Mouse (Mus musculus) embryonic facial prominence, embryonic 13.5 days (tissue): ENCODE measurements around the gene Nt5c3. TPM values are rescaled to one million over a fixed set of nuclear protein-coding genes. Genes with fewer than 3 reads are reported as not detected.

ENCODE experiments used
- ATAC-seq: fragments of 200-750 bp; cut with Nextera tagmentation; 2 replicates; pipeline ENCODE4 v1.8.0; 2017; ENCODE audit warnings: low read depth; ENCODE audit not compliant: insufficient number of reproducible peaks, insufficient read depth, low FRiP score, low TSS enrichment
- H3K27ac ChIP-seq: fragments of 300-500 bp; sonication (generic); 2 replicates; pipeline ENCODE4 v1.5.1; 2015; ENCODE audit warnings: moderate library complexity, mild to moderate bottlenecking, inconsistent platforms
- H3K27me3 ChIP-seq: fragments of 300-500 bp; sonication (generic); 2 replicates; pipeline ENCODE4 v1.6.1; 2015; ENCODE audit warnings: mild to moderate bottlenecking, inconsistent platforms
- H3K36me3 ChIP-seq: fragments of 300-500 bp; sonication (generic); 2 replicates; pipeline ENCODE4 v1.6.1; 2015; ENCODE audit warnings: mild to moderate bottlenecking, inconsistent platforms
- H3K4me1 ChIP-seq: fragments of 300-500 bp; sonication (generic); 2 replicates; pipeline ENCODE4 v1.6.1; 2015; ENCODE audit warnings: inconsistent platforms
- H3K4me2 ChIP-seq: fragments of 300-500 bp; sonication (generic); 2 replicates; pipeline ENCODE4 v1.6.1; 2015; ENCODE audit warnings: moderate library complexity, mild to moderate bottlenecking, inconsistent platforms
- H3K4me3 ChIP-seq: fragments of 300-500 bp; sonication (generic); 2 replicates; pipeline ENCODE4 v1.5.1; 2015; ENCODE audit warnings: mild to moderate bottlenecking, inconsistent platforms
- H3K9ac ChIP-seq: fragments of 300-500 bp; sonication (generic); 2 replicates; pipeline ENCODE4 v1.6.1; 2015; ENCODE audit warnings: mild to moderate bottlenecking, inconsistent platforms
- H3K9me3 ChIP-seq: fragments of 300-500 bp; sonication (generic); 2 replicates; pipeline ENCODE4 v1.6.1; 2016; ENCODE audit warnings: inconsistent platforms
- WGBS: fragments of 180-500 bp; shearing (Covaris S2); methylation state at CpG from one replicate; pipeline ENCODE4 v1.1.7; 2015; ENCODE audit warnings: mixed read lengths; 5-methylcytosine and 5-hydroxymethylcytosine counted together
- polyA plus RNA-seq: library from polyadenylated mRNA; unstranded; fragments of >200 nt; fragmentation: Nextera tagmentation; extraction: Ambion mirVana; gene quantifications from 2 replicates; pipeline ENCODE4 v1.2.1, GENCODE M21; 2015

The Nt5c3 gene
- polyA plus RNA-seq, 1 experiment from 2014 or later, result 66.0 TPM

DNA sequence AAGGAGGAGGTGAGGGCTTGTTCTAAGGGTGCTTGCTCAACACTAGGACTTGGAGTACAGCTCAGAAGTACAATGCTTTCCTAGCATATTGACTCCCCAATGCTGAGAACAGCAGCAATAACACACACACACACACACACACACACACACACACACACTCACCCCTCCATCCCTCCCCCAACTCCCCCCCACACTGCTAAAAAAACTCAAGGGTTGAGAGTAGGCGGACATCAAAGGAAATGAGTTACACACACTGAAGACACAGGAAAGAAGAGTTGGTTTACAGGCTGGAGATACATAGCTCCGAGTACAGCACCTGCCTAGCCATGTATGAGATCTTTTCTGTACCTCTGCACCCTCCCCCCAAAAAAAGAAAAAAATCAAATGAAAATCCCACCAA lies 7.5 kb downstream of the Nt5c3 start:
- Histone ChIP-seq H3K27ac (no peak overlapping the region), H3K4me3 (no peak overlapping the region), H3K4me2 (no peak overlapping the region), H3K9ac (no peak overlapping the region), H3K4me1 (peaks cover 20% of the 10 kb centered on the region; the same call in 1 of the 2 replicates), H3K27me3 (no peaks in the 10 kb centered on the region), H3K36me3 (no peaks in the 10 kb centered on the region), H3K9me3 (no peaks in the 10 kb centered on the region)
- WGBS, result 81% methylated on average over 2 of the region's 2 CpGs
- no peak for ATAC-seq

DNA sequence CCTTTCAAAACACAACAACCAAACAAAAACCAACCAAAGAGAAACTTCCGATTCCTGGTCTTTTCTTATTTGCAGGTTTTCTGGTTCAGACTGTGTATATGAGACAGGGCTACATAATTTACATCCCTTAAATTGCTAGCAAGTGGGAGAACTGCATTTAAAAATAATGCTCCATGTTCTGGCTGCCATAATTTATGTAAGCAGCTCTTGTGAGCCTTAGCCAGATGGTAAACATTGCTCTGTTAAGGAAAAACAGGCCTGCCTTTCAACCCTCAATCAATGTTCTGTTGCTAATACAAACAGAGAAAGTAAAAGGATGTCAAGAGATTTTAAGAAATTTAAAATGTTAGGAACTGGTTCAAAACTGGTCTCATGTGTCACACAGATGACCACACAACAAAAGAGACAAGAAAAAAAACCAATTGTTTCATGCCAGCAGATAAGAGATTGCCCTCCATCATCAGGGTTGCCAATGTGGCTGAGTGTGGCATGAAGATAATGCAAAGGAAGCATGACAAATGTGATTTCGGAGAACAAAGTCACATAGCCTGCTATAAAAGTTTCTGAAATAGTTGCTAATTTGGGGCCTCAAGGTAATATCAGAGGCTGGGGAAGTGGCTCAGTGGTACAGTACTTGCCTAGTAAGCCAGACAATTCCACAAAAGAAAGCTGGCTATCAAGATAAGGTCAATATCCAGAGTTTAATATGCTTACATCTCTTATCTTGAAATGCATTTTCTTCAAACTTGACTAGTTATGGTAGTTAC lies 10.5 kb downstream of the Nt5c3 start:
- Histone ChIP-seq H3K27me3 (no peaks in the 10 kb centered on the region), H3K4me3 (no peak overlapping the region), H3K36me3 (no peaks in the 10 kb centered on the region), H3K9ac (no peak overlapping the region), H3K9me3 (no peaks in the 10 kb centered on the region), H3K4me1 (peaks cover 11% of the 10 kb centered on the region; the same call in 1 of the 2 replicates), H3K27ac (peak overlapping the region; percentile 55), H3K4me2 (no peak overlapping the region)
- ATAC-seq, result no peak
- WGBS, result 59% methylated on average over 2 of the region's 2 CpGs

DNA sequence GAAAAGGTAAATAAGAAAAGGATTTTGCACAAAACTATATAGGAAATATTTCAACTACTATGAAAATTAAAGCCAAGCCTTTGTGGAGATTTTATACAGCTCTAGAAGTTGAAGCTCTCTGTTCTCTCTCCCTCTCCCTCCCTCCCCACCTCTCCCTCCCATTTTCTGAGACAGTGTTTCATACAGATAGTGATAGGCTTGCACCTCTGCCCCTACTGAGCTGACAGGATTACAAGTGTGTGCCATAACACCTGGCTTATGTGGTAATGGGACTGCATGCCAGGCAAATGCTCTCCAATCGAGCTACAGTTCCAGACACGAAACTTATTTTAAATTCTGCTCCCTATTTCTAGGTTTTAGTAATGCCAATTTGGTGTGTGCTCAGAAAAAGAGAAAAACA lies 12.8 kb downstream of the Nt5c3 start:
- WGBS, result 74% methylated on average over 2 of the region's 2 CpGs
- Histone ChIP-seq H3K9me3 (no peaks in the 10 kb centered on the region; the same call in 1 of the 2 replicates), H3K4me3 (no peak overlapping the region), H3K36me3 (no peaks in the 10 kb centered on the region), H3K4me1 (peaks cover 11% of the 10 kb centered on the region; the same call in 1 of the 2 replicates), H3K27me3 (no peaks in the 10 kb centered on the region), H3K27ac (no peak overlapping the region), H3K4me2 (no peak overlapping the region), H3K9ac (no peak overlapping the region)
- ATAC-seq, result no peak

DNA sequence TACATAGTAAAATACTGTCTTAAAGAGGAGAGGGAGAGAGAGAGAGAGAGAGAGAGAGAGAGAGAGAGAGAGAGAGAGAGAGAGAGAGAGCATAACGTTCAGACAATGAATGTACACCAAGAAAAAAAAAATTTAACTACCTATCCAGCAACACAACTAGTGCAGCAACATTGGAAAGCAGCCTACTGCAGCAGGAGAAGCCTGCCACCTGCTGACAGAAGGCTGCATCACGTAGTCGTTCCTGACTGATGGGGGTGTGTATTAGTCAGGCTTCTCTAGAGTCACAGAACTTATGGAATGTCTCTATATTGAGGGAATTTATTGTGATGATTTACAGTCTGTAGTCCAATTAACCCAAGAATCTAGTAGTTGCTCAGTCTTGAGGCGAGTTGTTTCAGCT lies 14.8 kb downstream of the Nt5c3 start:
- no peaks in the 10 kb centered on the region; the same call in 1 of the 2 replicates for H3K9me3 ChIP-seq
- H3K4me1 ChIP-seq, result peaks cover 22% of the 10 kb centered on the region
- no peak for ATAC-seq

DNA sequence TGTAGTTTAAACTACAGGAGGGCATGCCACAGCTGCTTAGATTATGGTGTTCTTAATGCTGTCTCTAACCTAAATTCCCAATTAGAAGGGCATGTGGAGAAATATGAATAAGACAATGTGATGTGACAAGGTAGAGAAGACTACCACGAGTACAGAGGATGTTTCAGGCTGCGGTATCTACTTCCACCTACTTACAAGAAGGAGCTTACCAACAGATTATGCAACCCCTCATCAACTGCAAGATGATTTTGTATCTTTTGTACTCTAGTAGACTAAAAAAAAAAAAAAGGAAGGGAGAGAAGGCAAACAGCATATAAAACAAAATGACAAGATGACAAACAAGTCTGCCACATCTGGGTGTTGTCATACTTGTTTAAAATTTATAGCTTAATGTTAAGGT lies 15.3 kb downstream of the Nt5c3 start:
- WGBS, result 89% methylated on average over 2 of the region's 2 CpGs
- ATAC-seq, result no peak

More for the DNA sequence above, 14.8 kb downstream of the Nt5c3 start:
- Histone ChIP-seq H3K27ac (no peak overlapping the region), H3K27me3 (no peaks in the 10 kb centered on the region), H3K4me3 (no peak overlapping the region), H3K36me3 (no peaks in the 10 kb centered on the region), H3K4me2 (no peak overlapping the region), H3K9ac (no peak overlapping the region)
- 10% methylated on average over 4 of the region's 4 CpGs for WGBS

DNA sequence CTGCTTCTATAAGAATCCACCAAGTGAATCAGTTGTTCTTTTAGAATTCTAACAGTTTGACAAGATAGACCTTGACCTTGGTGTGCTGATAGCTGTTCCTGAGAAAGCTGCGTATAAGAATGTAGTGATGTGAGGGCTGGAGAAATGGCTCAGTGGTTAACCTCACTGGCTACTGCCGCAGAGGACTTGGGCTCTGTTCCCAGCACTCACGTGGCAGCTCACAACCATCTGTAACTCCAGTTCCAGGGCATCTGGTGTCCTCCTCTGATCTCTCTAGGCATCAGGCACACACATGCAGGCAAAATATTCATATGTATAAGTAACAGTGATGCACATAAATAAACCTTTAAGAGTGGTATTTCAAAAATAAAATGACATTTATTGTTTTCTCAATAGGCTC lies 15.8 kb downstream of the Nt5c3 start:
- Histone ChIP-seq H3K27ac (no peak overlapping the region), H3K36me3 (no peaks in the 10 kb centered on the region), H3K9me3 (no peaks in the 10 kb centered on the region; the same call in 1 of the 2 replicates), H3K4me1 (peaks cover 21% of the 10 kb centered on the region), H3K4me2 (no peak overlapping the region), H3K27me3 (no peaks in the 10 kb centered on the region), H3K9ac (no peak overlapping the region), H3K4me3 (no peak overlapping the region)
- no peak for ATAC-seq
- WGBS, result 89% methylated on average over 3 of the region's 3 CpGs

More for the DNA sequence above, 15.3 kb downstream of the Nt5c3 start:
- Histone ChIP-seq H3K4me1 (peaks cover 23% of the 10 kb centered on the region), H3K4me2 (no peak overlapping the region), H3K9me3 (no peaks in the 10 kb centered on the region; the same call in 1 of the 2 replicates), H3K27ac (no peak overlapping the region), H3K36me3 (no peaks in the 10 kb centered on the region), H3K9ac (no peak overlapping the region), H3K4me3 (no peak overlapping the region), H3K27me3 (no peaks in the 10 kb centered on the region)

DNA sequence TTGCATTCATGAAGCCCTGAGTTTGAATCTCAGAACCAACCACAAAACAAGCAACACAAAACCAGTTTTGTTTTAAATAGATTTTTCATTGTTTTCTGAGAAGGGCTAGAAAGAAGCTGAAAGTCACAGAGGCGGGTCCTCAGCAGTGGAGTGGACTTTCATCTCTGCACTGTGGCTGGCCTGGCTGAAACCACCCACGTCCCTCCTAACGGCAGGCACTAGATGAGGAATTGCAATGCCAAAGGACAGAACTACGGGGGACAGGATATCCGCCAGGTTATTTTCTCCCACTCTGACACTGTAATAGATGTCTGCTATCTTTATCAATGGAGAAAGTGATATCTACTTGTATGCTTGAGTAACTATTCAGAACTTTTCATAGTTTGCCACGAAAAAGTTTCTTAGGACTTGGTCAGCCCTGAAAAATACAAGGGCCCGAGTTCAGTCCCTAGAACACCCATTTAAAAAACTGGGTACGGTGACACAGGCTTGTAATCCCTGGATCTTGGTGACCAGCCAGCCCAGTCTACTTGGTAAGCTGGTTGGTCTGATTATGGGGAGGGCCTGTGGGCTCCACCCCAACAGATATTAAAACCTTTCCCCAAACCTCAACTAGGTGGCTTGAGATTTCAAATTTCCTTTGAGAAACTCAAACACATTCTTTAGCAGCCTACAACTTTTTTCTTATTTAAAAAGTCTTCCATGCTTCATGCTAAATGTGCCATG lies 17.4 kb downstream of the Nt5c3 start:
- Histone ChIP-seq H3K27me3 (no peaks in the 10 kb centered on the region), H3K4me3 (no peak overlapping the region), H3K4me1 (peaks cover 27% of the 10 kb centered on the region), H3K9me3 (no peaks in the 10 kb centered on the region; the same call in 1 of the 2 replicates), H3K9ac (no peak overlapping the region), H3K4me2 (no peak overlapping the region), H3K27ac (no peak overlapping the region), H3K36me3 (no peaks in the 10 kb centered on the region)
- WGBS, result 87% methylated on average over 8 of the region's 8 CpGs
- ATAC-seq, result no peak

DNA sequence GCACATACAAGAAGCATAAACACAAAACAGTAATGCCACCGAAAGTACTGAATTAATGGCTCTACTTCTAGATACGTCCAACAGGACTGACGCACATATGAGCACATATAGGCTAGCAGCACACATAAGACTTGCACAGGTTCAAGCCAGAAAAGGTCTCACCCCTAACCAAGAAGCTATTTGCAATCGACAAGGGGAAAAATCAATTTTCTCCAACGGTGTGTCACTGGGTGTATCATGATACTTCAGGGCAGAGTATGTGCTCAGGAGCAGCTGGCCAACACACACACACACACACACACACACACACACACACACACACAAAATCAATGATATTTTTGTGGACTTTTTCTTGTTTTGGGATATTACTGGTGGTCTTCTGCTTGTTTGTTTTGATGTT lies 18.2 kb downstream of the Nt5c3 start:
- no peak for ATAC-seq
- H3K27ac ChIP-seq, result no peak overlapping the region
- no peak overlapping the region for H3K4me2 ChIP-seq
- H3K4me1 ChIP-seq, result peaks cover 30% of the 10 kb centered on the region
- no peaks in the 10 kb centered on the region; the same call in 1 of the 2 replicates for H3K9me3 ChIP-seq
- H3K36me3 ChIP-seq, result no peaks in the 10 kb centered on the region
- no peaks in the 10 kb centered on the region for H3K27me3 ChIP-seq
- WGBS, result 81% methylated on average over 5 of the region's 5 CpGs
- no peak overlapping the region for H3K9ac ChIP-seq
- no peak overlapping the region for H3K4me3 ChIP-seq

DNA sequence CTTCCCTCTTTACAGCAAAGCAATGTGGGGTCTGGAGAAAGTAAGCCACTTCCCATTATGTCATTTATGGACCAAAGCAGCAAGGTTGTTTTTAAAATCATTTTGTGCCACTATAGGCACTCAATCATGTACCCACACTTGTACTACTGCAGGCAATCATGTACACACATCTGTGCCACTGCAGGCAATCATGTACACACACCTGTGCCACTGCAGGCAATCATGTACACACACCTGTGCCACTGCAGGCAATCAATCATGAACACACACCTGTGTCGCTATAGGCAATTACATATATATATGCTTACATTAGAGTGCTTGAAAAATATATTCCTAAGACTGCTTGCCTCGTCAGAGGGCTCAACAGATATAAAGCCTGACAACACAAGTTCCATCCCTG lies 18.8 kb downstream of the Nt5c3 start:
- H3K9me3 ChIP-seq, result no peaks in the 10 kb centered on the region; the same call in 1 of the 2 replicates

DNA sequence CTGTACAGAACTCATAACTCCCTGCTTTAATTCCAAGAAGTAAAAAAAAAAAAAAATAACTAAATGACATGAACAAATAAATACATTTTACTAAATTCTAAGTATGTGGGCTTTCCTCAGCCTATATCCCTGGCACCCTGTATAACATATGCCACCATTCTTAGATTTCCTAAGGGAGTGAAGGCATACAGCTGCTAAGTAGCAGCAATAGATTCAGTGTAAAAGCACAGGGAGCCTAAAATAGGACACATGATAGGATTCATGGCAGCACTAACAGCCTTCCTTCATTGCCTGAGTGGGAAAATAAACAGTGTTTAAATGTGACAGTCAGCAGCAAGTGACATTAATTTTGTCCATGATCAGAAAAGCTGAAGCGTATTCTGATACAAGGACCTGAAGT lies 19.4 kb downstream of the Nt5c3 start:
- ATAC-seq, result no peak
- no peak overlapping the region for H3K4me3 ChIP-seq
- no peaks in the 10 kb centered on the region for H3K36me3 ChIP-seq
- H3K9ac ChIP-seq, result no peak overlapping the region
- H3K9me3 ChIP-seq, result no peaks in the 10 kb centered on the region; the same call in 1 of the 2 replicates
- H3K27me3 ChIP-seq, result no peaks in the 10 kb centered on the region
- 81% methylated on average over 1 of the region's 1 CpGs for WGBS
- no peak overlapping the region for H3K27ac ChIP-seq
- H3K4me2 ChIP-seq, result no peak overlapping the region
- H3K4me1 ChIP-seq, result peaks cover 30% of the 10 kb centered on the region

More for the DNA sequence above, 18.8 kb downstream of the Nt5c3 start:
- Histone ChIP-seq H3K4me3 (no peak overlapping the region), H3K4me2 (no peak overlapping the region), H3K9ac (no peak overlapping the region), H3K36me3 (no peaks in the 10 kb centered on the region), H3K4me1 (peaks cover 30% of the 10 kb centered on the region), H3K27me3 (no peaks in the 10 kb centered on the region), H3K27ac (no peak overlapping the region)
- no peak for ATAC-seq
- 79% methylated on average over 2 of the region's 2 CpGs for WGBS

DNA sequence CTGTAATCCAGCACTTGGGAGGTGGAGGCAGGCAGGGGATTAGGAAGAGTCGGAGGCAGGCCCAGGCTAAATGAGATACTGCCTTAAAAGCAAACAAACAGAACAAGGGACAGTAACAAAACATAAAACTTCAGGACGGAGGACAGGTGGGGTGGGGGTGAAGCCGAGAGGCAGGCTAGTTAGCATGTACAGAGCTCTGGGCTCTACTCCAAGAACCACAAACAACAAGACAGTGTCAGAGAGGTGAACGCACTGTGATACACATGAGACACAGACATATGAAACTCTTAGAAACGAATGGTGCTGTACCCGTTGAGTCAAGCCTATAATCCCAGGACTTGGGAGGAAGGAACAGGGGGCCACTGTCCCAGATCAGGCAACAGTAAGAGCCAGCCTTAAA lies 19.9 kb downstream of the Nt5c3 start:
- Histone ChIP-seq H3K4me1 (peaks cover 30% of the 10 kb centered on the region), H3K9ac (no peak overlapping the region), H3K27ac (no peak overlapping the region), H3K27me3 (no peaks in the 10 kb centered on the region), H3K36me3 (no peaks in the 10 kb centered on the region), H3K4me3 (no peak overlapping the region), H3K4me2 (no peak overlapping the region), H3K9me3 (no peaks in the 10 kb centered on the region; the same call in 1 of the 2 replicates)
- ATAC-seq, result no peak
- WGBS, result 46% methylated on average over 6 of the region's 6 CpGs
